ENCODE assay signal across 26 mouse cellular contexts in genomic region chr17:10128591-10128990, GRCm38 (mm10).
DNase-seq lines count a peak whose midpoint lies in the region; ATAC-seq and TF ChIP-seq lines count a peak whose summit lies in the region.
"Had no signal": no experiment of that assay in that cellular context is flagged by ENCODE, and none has a peak within 500 bp of the region (broad histone marks: within the 10 kb centered on the region; RNA-seq: fewer than 3 reads in every experiment).

No protein-coding gene starts in this region.

- no peak overlapping the region for H3K4me2 ChIP-seq in hindbrain, postnatal 0 days (ENCODE audit: low read depth, low read length)
- H3K4me2 ChIP-seq in hindbrain, embryonic 11.5 days (replicated peaks; ENCODE audit: low read depth, low read length): no peak overlapping the region
- H3K4me2 ChIP-seq: embryonic facial prominence, embryonic 13.5 days; forebrain, embryonic 12.5 days; forebrain, embryonic 15.5 days; heart, embryonic 13.5 days; hindbrain, embryonic 12.5 days; hindbrain, embryonic 15.5 days; intestine, embryonic 15.5 days had no signal

- H3K27ac ChIP-seq in hindbrain, postnatal 0 days: no peak overlapping the region
- H3K27ac ChIP-seq in hindbrain, embryonic 11.5 days (ENCODE audit: low read depth, low read length): no peak overlapping the region
- H3K27ac ChIP-seq: embryonic facial prominence, embryonic 13.5 days; forebrain, embryonic 12.5 days; forebrain, embryonic 15.5 days; heart, adult 2 months; heart, embryonic 10.5 days; heart, embryonic 13.5 days; hindbrain, embryonic 12.5 days; hindbrain, embryonic 15.5 days; intestine, embryonic 15.5 days had no signal

- H3K4me1 ChIP-seq in hindbrain, postnatal 0 days (ENCODE audit: insufficient read depth, low read length): no peaks in the 10 kb centered on the region
- no peaks in the 10 kb centered on the region for H3K4me1 ChIP-seq in hindbrain, embryonic 11.5 days (replicated peaks; ENCODE audit: control insufficient read depth, insufficient read depth, low read length)
- H3K4me1 ChIP-seq: embryonic facial prominence, embryonic 13.5 days; forebrain, embryonic 15.5 days; intestine, embryonic 15.5 days had no signal

- peak; percentile 46 to 55 for DNase-seq in cerebellum, postnatal 10 days
- no peak for DNase-seq in cerebellum, adult 8-10 months
- peak; percentile 67 for DNase-seq in hindbrain, postnatal 0 days (ENCODE audit: low spot score)
- DNase-seq in hindbrain, embryonic 11.5 days (ENCODE audit: low spot score): no peak
- DNase-seq in retina, postnatal 1 day: peak; percentile 67
- DNase-seq in retina, embryonic 14.5 days (ENCODE audit: low spot score): no peak
- no peak for DNase-seq in spleen, postnatal 14 days (ENCODE audit: low spot score in 2 of 2)
- DNase-seq: adrenal gland, adult 2 months; adrenal gland, postnatal 14 days; cerebellum, adult 11-12 months; cerebellum, adult 9-10 months; gastrocnemius, postnatal 10 days; gastrocnemius, postnatal 36 days; heart, adult 2 months; heart, postnatal 14 days; heart, postnatal 4 days had no signal

- no peaks in the 10 kb centered on the region for H3K9me3 ChIP-seq in hindbrain, postnatal 0 days (ENCODE audit: low read length)
- no peaks in the 10 kb centered on the region for H3K9me3 ChIP-seq in hindbrain, embryonic 11.5 days (ENCODE audit: control insufficient read depth, low read length)
- H3K9me3 ChIP-seq: embryonic facial prominence, embryonic 13.5 days; forebrain, embryonic 12.5 days; forebrain, embryonic 15.5 days; heart, embryonic 10.5 days; heart, embryonic 13.5 days; hindbrain, embryonic 12.5 days; hindbrain, embryonic 15.5 days; intestine, embryonic 15.5 days had no signal

- H3K27me3 ChIP-seq in hindbrain, postnatal 0 days (ENCODE audit: insufficient read depth, low read length): no peaks in the 10 kb centered on the region
- no peaks in the 10 kb centered on the region for H3K27me3 ChIP-seq in hindbrain, embryonic 11.5 days (ENCODE audit: control insufficient read depth, insufficient read depth, low read length)
- H3K27me3 ChIP-seq: embryonic facial prominence, embryonic 13.5 days; forebrain, embryonic 12.5 days; forebrain, embryonic 15.5 days; heart, embryonic 13.5 days; hindbrain, embryonic 12.5 days; hindbrain, embryonic 15.5 days; intestine, embryonic 15.5 days; Patski had no signal

- H3K9ac ChIP-seq in hindbrain, postnatal 0 days (replicated peaks; ENCODE audit: low read length): no peak overlapping the region
- no peak overlapping the region for H3K9ac ChIP-seq in hindbrain, embryonic 11.5 days (ENCODE audit: low read depth, low read length)
- H3K9ac ChIP-seq: embryonic facial prominence, embryonic 13.5 days; forebrain, embryonic 12.5 days; forebrain, embryonic 15.5 days; heart, embryonic 13.5 days; hindbrain, embryonic 12.5 days; hindbrain, embryonic 15.5 days; intestine, embryonic 15.5 days had no signal

- H3K4me3 ChIP-seq in hindbrain, postnatal 0 days (ENCODE audit: low read length): no peak overlapping the region
- H3K4me3 ChIP-seq in hindbrain, embryonic 11.5 days (ENCODE audit: low read depth, low read length): no peak overlapping the region
- H3K4me3 ChIP-seq: embryonic facial prominence, embryonic 13.5 days; erythroblast, embryonic 14.5 days; forebrain, embryonic 12.5 days; forebrain, embryonic 15.5 days; heart, adult 2 months; heart, embryonic 10.5 days; heart, embryonic 13.5 days; hindbrain, embryonic 12.5 days; hindbrain, embryonic 15.5 days; intestine, embryonic 15.5 days had no signal

- WGBS in hindbrain, postnatal 0 days: 33% methylated on average over 8 of the region's 8 CpGs
- 74% methylated on average over 8 of the region's 8 CpGs for WGBS in hindbrain, embryonic 11.5 days

- TF ChIP-seq CTCF in hindbrain, postnatal 0 days (IDR thresholded peaks at IDR 0.05; ENCODE audit: low read depth): no peak

- ATAC-seq in hindbrain, postnatal 0 days: no peak
- ATAC-seq in hindbrain, embryonic 11.5 days (ENCODE audit: low FRiP score): no peak
- ATAC-seq: forebrain, embryonic 15.5 days; intestine, embryonic 15.5 days; Patski had no signal

- H3K36me3 ChIP-seq in hindbrain, postnatal 0 days (ENCODE audit: insufficient read depth, low read length): no peaks in the 10 kb centered on the region
- H3K36me3 ChIP-seq in hindbrain, embryonic 11.5 days (ENCODE audit: control insufficient read depth, insufficient read depth, low read length): no peaks in the 10 kb centered on the region
- H3K36me3 ChIP-seq: embryonic facial prominence, embryonic 13.5 days; forebrain, embryonic 12.5 days; forebrain, embryonic 15.5 days; heart, embryonic 10.5 days; heart, embryonic 13.5 days; hindbrain, embryonic 12.5 days; hindbrain, embryonic 15.5 days; intestine, embryonic 15.5 days had no signal

Comparison
In these comparisons a context has a peak if more than half of its experiments do, and no peak if none do; other contexts are left out.
1. DNase-seq: peak in cerebellum, postnatal 10 days (2 of 2), hindbrain, postnatal 0 days (single experiment) and retina, postnatal 1 day (single experiment); none in cerebellum, adult 8-10 months (single experiment), hindbrain, embryonic 11.5 days (single experiment), retina, embryonic 14.5 days (single experiment) and spleen, postnatal 14 days (0 of 2).